Mouse (Mus musculus): ENCODE data around the gene Gemin4. TPM values are rescaled to one million over a fixed set of nuclear protein-coding genes. Genes with fewer than 3 reads are reported as not detected.

Gene Gemin4
- polyA plus RNA-seq, 1 experiment: 11.3 TPM

DNA sequence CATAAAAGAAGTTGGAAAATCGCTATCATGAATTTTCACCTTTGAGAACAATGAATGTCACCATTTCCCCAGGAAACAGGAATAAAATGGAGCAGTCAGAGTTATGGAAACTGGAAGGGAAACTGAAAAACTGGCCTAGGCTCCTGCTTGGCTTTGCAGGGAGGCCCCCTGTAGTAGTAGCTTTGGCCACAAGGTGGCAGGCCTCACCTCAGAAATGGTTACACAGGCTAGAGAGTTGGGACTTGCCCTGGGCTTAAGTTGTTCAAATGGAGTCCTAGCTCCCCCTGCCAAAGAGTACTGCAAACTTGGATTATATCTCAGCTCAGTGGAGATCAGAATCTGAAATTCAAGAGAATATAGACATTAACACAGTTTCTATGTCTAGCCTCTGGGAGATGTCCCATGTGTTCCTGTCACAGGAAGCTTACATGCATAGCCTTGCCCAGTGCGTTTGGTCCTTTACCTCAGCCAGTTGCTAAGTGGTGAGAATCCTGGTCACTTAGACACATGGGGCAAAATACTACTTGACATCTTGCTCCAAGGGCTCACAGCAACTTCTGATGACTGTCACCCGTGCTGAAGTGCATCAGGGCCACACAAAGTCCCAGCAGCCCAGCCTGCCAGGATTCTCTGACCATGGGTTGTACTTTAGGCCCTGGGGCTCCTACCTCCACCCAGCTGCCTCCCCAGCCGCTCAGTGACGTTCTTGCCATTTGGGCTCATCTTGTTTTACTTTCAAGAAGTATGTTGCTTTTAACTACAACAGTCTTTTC, 35.9 kb upstream of the Gemin4 start:
- Histone ChIP-seq H3K27ac (ENCODE audit: insufficient read depth, low read length) (peak overlapping the region; percentile 15), H3K4me1 (ENCODE audit: control insufficient read depth, insufficient read depth, low read length) (no peaks in the 10 kb centered on the region), H3K4me3 (ENCODE audit: insufficient read depth, low read length) (no peak overlapping the region)
- TF ChIP-seq CTCF (IDR thresholded peaks at IDR 0.05; ENCODE audit: borderline replicate concordance, insufficient read depth, low read length): peak; percentile 67
- TF ChIP-seq POLR2A (IDR thresholded peaks at IDR 0.05; ENCODE audit: low read depth, low read length): no peak

DNA sequence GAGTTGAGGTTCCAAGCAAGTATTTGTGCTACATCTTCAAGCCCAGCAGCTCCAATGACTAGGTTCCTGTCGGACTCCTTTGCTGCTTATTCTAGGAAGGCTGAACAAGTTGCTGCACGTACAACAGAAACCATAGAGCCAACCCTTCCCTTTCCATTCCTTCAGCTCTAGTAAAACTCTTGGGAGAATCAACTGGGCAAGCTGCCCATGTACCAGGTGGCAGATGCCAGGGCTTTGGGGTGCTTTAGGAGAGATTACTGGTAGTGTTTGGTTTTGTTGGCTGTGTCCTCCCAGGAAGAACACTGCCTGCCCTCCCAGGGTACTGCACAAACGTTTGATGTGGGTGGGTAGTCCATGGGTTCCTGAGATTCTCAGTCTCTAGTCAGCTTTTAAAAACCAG, 34.6 kb upstream of the Gemin4 start:
- Histone ChIP-seq H3K4me3 (ENCODE audit: insufficient read depth, low read length) (no peak overlapping the region), H3K4me1 (ENCODE audit: control insufficient read depth, insufficient read depth, low read length) (no peaks in the 10 kb centered on the region), H3K27ac (ENCODE audit: insufficient read depth, low read length) (no peak overlapping the region)
- TF ChIP-seq POLR2A (IDR thresholded peaks at IDR 0.05; ENCODE audit: low read depth, low read length): no peak
- no peak for TF ChIP-seq CTCF (IDR thresholded peaks at IDR 0.05; ENCODE audit: borderline replicate concordance, insufficient read depth, low read length)

DNA sequence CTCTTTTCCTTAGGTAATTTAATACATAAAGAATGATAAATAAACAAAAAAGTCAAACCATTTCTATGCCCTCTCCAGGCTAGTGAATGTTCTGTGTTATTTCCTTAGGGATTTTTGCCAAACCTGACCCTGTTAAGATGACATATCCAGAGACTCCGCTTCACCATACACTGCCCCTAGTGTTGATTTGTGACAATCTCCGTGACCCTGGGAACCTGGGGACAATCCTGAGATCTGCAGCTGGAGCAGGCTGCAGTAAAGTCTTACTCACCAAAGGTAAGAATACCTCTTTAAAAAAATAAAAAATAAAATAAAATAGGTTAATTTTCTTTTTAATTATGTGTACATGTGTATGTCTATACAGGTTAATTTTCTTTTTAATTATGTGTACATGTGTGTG, 29.8 kb upstream of the Gemin4 start:
- H3K4me3 ChIP-seq (ENCODE audit: insufficient read depth, low read length): no peak overlapping the region
- peaks cover 2% of the 10 kb centered on the region; the same call in 1 of the 2 replicates for H3K4me1 ChIP-seq (ENCODE audit: control insufficient read depth, insufficient read depth, low read length)
- TF ChIP-seq POLR2A (IDR thresholded peaks at IDR 0.05; ENCODE audit: low read depth, low read length) (no peak), CTCF (IDR thresholded peaks at IDR 0.05; ENCODE audit: borderline replicate concordance, insufficient read depth, low read length) (no peak)
- H3K27ac ChIP-seq (ENCODE audit: insufficient read depth, low read length): no peak overlapping the region

DNA sequence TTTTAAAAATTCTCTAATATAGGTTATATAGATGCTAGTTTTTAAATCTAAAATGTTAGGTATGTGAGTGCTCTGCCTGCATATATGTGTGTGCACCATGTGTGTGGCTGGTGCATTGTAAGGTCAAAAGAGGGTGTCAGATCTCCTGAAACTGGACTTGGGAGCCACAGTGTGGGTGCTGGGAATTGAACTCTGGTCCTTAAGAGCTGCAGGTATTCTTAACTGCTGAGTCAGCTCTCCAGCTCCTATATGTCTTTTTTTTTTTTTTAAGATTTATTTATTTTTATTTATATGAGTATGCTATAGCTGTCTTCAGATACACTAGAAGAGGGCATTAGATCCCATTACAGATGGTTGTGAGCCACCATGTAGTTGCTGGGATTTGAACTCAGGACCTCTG, 29.0 kb upstream of the Gemin4 start:
- Histone ChIP-seq H3K4me3 (ENCODE audit: insufficient read depth, low read length) (no peak overlapping the region), H3K4me1 (ENCODE audit: control insufficient read depth, insufficient read depth, low read length) (peaks cover 2% of the 10 kb centered on the region; the same call in 1 of the 2 replicates), H3K27ac (ENCODE audit: insufficient read depth, low read length) (no peak overlapping the region)
- TF ChIP-seq POLR2A (IDR thresholded peaks at IDR 0.05; ENCODE audit: low read depth, low read length): no peak
- TF ChIP-seq CTCF (IDR thresholded peaks at IDR 0.05; ENCODE audit: borderline replicate concordance, insufficient read depth, low read length): no peak

DNA sequence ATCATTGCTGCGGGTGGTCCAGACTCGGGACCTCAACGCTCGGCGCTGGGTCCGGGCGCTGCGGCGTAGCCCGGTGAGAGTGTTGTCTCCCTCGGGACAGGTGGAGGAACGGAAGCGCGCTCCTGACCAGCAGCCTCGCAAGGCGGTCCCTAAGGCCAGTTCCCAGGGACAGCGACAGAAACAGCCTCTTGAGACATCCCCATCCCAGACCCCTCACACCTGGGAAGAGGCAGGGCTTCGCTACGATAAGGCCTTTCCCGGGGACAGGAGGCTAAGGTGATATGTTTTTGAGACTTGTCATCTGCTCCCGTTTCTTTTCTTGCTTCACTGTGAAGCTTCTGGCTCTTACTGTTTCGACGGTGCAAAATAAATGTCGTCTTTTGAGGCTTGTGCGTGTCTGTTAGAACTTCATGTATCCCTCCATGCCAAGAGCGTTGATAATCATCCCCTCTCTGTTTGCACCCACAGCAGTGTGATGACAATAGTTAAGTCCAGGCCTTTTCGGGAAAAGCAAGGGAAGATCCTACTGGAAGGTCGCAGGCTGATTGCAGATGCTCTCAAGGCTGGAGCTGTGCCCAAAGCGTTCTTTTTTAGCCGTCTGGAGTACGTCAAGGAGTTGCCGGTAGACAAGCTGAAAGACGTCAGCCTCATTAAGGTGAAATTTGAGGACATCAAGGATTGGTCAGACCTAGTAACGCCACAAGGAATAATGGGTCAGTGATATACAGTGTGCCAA, 26.5 kb upstream of the Gemin4 start:
- peak overlapping the region; percentile 95 for H3K4me3 ChIP-seq (ENCODE audit: insufficient read depth, low read length)
- TF ChIP-seq CTCF (IDR thresholded peaks at IDR 0.05; ENCODE audit: borderline replicate concordance, insufficient read depth, low read length) (no peak), POLR2A (IDR thresholded peaks at IDR 0.05; ENCODE audit: low read depth, low read length) (no peak; the same call in 1 of the 2 replicates)
- H3K4me1 ChIP-seq (ENCODE audit: control insufficient read depth, insufficient read depth, low read length): peaks cover 2% of the 10 kb centered on the region; the same call in 1 of the 2 replicates
- no peak overlapping the region for H3K27ac ChIP-seq (ENCODE audit: insufficient read depth, low read length)

DNA sequence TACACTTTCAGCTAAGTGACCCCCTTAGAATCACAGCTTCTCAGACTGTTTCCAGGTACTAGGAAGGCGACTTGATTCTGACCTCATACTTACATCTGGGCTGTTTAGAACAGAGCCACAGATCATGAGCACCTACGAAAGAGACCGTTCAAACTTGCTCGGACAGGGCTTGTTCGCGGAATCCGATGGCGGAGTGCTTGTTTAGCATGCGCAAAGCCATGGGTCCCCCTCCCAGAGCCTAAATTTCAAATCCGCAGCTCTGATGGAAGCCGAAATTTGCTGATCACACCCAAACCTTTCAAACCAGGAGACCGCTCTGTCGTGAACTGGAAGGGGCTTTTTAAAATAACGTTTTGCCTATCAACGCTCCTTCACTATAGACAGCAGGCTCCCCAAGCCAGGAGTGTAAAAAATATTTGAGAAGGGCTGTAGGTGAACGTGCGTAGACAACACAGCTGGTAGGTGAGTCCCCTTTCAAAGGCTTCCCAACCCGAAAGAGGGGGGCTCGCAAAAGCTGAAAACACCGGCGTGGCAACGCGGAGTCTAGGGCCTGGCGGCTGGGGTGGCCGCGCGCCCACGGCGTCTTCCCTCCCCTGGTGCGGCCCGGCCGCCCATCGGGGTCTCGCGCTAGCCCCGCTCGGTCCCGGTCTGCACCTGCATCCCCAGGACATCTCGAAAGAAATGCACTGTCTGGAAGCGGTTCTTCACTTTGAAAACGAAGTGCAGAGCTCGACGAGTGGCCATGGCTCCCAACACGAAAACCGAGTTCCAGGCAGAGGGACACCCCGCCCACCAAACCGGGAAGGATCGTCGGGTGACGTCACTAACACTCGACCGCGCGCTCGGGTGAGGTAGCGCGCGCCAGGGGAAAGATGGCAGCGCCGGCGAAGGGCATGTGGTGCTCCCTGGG, 25.7 kb upstream of the Gemin4 start, which contains the start of the genes Mrm3 and Glod4:
TSS of gene Mrm3 (plus strand) at position 815 of the 910 bp plus-strand sequence.
TSS of gene Glod4 (minus strand) at position 825 of the 910 bp plus-strand sequence.
- no peak for TF ChIP-seq CTCF (IDR thresholded peaks at IDR 0.05; ENCODE audit: borderline replicate concordance, insufficient read depth, low read length)
- peak; percentile 89 for TF ChIP-seq POLR2A (IDR thresholded peaks at IDR 0.05; ENCODE audit: low read depth, low read length)
- Histone ChIP-seq H3K4me3 (ENCODE audit: insufficient read depth, low read length) (peak within 1 kb of the TSS; percentile 95), H3K27ac (ENCODE audit: insufficient read depth, low read length) (no peak within 1 kb of the TSS), H3K4me1 (ENCODE audit: control insufficient read depth, insufficient read depth, low read length) (peaks cover 2% of the 10 kb centered on the region; the same call in 1 of the 2 replicates)

DNA sequence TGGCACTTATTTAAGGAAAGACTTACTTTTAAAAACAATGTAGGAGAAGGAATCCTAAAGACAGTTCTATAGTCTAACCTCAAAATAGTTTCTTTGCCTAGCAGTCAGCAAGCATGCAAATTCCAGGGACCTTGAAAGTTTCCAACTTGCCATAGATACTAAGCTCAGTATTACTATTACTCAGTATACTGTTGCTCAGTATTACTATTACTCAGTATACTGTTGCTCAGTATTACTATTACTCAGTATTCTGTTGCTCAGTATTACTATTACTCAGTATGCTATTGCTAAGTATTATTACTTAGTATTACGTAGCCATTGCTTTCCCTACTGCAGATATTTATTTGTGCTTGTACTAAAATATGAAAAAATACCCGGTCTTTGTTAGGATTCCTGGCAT, 22.3 kb upstream of the Gemin4 start:
- no peak for TF ChIP-seq CTCF (IDR thresholded peaks at IDR 0.05; ENCODE audit: borderline replicate concordance, insufficient read depth, low read length)
- no peak for TF ChIP-seq POLR2A (IDR thresholded peaks at IDR 0.05; ENCODE audit: low read depth, low read length)
- H3K27ac ChIP-seq (ENCODE audit: insufficient read depth, low read length): no peak overlapping the region
- H3K4me1 ChIP-seq (ENCODE audit: control insufficient read depth, insufficient read depth, low read length): peaks cover 2% of the 10 kb centered on the region; the same call in 1 of the 2 replicates
- no peak overlapping the region for H3K4me3 ChIP-seq (ENCODE audit: insufficient read depth, low read length)

DNA sequence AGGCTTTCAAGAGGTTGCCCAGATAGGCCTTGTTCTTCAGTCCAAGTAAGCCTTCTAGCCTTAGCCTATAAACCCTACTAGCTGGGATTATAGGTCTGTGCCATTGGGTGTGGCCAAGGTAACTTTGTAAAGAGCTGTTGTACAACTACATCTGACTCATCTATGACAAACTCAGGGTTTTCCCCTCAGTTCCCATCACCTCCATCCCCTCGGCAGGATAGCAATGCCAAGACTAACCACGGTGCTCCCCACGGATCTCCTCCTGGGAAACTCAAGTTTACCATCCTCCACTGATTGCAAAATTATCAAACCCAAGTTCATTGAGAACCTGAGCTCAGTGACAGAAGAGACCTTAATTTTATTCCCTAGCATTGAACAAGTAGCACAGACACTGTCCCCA, 18.7 kb upstream of the Gemin4 start:
- H3K27ac ChIP-seq (ENCODE audit: insufficient read depth, low read length): no peak overlapping the region
- no peaks in the 10 kb centered on the region for H3K4me1 ChIP-seq (ENCODE audit: control insufficient read depth, insufficient read depth, low read length)
- no peak overlapping the region for H3K4me3 ChIP-seq (ENCODE audit: insufficient read depth, low read length)
- TF ChIP-seq CTCF (IDR thresholded peaks at IDR 0.05; ENCODE audit: borderline replicate concordance, insufficient read depth, low read length) (no peak), POLR2A (IDR thresholded peaks at IDR 0.05; ENCODE audit: low read depth, low read length) (no peak)

DNA sequence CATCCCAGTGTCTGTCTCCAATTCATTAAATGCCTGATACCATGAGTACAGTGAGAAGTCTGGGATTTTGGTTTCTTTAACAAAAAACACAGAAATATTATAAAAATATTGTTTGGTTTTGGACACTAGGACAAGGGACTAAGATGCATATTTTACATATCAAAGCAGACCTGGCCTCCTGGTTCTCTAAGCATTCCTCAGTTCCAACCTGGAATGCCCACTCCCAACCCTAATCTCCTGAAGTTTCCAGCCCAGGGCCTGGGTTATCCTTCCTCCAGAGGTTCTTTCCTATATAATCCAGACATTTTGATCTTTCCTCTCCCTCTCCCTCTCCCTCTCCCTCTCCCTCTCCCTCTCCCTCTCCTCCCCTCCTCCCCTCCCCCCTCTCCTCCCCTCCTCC, 7.6 kb upstream of the Gemin4 start:
- no peak for TF ChIP-seq POLR2A (IDR thresholded peaks at IDR 0.05; ENCODE audit: low read depth, low read length)
- TF ChIP-seq CTCF (IDR thresholded peaks at IDR 0.05; ENCODE audit: borderline replicate concordance, insufficient read depth, low read length): no peak
- Histone ChIP-seq H3K4me1 (ENCODE audit: control insufficient read depth, insufficient read depth, low read length) (no peaks in the 10 kb centered on the region), H3K27ac (ENCODE audit: insufficient read depth, low read length) (no peak overlapping the region), H3K4me3 (ENCODE audit: insufficient read depth, low read length) (no peak overlapping the region)

Data from embryonic fibroblast, embryonic 13.5 days (primary cell).